Mouse (Mus musculus) forebrain, embryonic 11.5 days (tissue): Measurements from ENCODE around the gene Ankzf1. TPM values are rescaled to one million over a fixed set of nuclear protein-coding genes. Genes with fewer than 3 reads are reported as not detected.

Experiments used
- ATAC-seq: fragments of 200-750 bp; cut with Nextera tagmentation; replicated peaks from 2 replicates; pipeline ENCODE4 v1.8.0; 2017; ENCODE audit warnings: moderate TSS enrichment; ENCODE audit not compliant: low FRiP score
- DNase-seq: peaks from one replicate; pipeline ENCODE4 v3.0.0-alpha.2; 2017; ENCODE audit warnings: low spot score
- H3K27ac ChIP-seq: fragments of 300-500 bp; sonication (generic); 2 replicates; pipeline ENCODE4 v1.5.1; 2014; ENCODE audit warnings: low read depth, low read length
- H3K27me3 ChIP-seq: fragments of 300-500 bp; sonication (generic); 2 replicates; pipeline ENCODE4 v1.6.1; 2014; ENCODE audit warnings: mild to moderate bottlenecking, low read length, mixed read lengths; ENCODE audit not compliant: control insufficient read depth, insufficient read depth
- H3K36me3 ChIP-seq: fragments of 300-500 bp; sonication (generic); 2 replicates; pipeline ENCODE4 v1.6.1; 2014; ENCODE audit warnings: mild to moderate bottlenecking, low read length, moderate library complexity, mixed read lengths; ENCODE audit not compliant: control insufficient read depth, insufficient read depth
- H3K4me1 ChIP-seq: fragments of 300-500 bp; sonication (generic); replicated peaks from 2 replicates; pipeline ENCODE4 v1.6.1; 2014; ENCODE audit warnings: low read length, mixed read lengths; ENCODE audit not compliant: control insufficient read depth, insufficient read depth
- H3K4me2 ChIP-seq: fragments of 300-500 bp; sonication (generic); 2 replicates; pipeline ENCODE4 v1.6.1; 2014; ENCODE audit warnings: low read depth, mild to moderate bottlenecking, low read length, moderate library complexity, mixed read lengths; ENCODE audit not compliant: severe bottlenecking
- H3K4me3 ChIP-seq: fragments of 300-500 bp; sonication (generic); 2 replicates; pipeline ENCODE4 v1.5.1; 2014; ENCODE audit warnings: low read depth, low read length
- H3K9ac ChIP-seq: fragments of 300-500 bp; sonication (generic); 2 replicates; pipeline ENCODE4 v1.6.1; 2014; ENCODE audit warnings: low read length
- H3K9me3 ChIP-seq: fragments of 300-500 bp; sonication (generic); 2 replicates; pipeline ENCODE4 v1.6.1; 2016; ENCODE audit warnings: low read length, mixed read lengths; ENCODE audit not compliant: control insufficient read depth
- WGBS: fragments of 180-500 bp; shearing (Covaris S2); extraction: QIAGEN DNeasy Blood & Tissue Kit; methylation state at CpG from one replicate; pipeline ENCODE4 v1.1.7; 2014; 5-methylcytosine and 5-hydroxymethylcytosine counted together
- polyA plus RNA-seq: library from polyadenylated mRNA; unstranded; fragments of >200 nt; fragmentation: Nextera tagmentation; extraction: Ambion mirVana; gene quantifications from 2 replicates; pipeline ENCODE4 v1.2.1, GENCODE M21; 2014

Ankzf1 gene
- polyA plus RNA-seq, 1 experiment from 2014 or later = 19.0 TPM

- 2% methylated on average over 63 of the region's 64 CpGs for WGBS
- Histone ChIP-seq H3K4me1 (peaks cover 6% of the 10 kb centered on the region), H3K4me3 (peak within 1 kb of the TSS; percentile 56), H3K9ac (peak within 1 kb of the TSS; percentile 82), H3K4me2 (peak within 1 kb of the TSS; percentile 99), H3K36me3 (no peaks in the 10 kb centered on the region), H3K27me3 (no peaks in the 10 kb centered on the region), H3K9me3 (no peaks in the 10 kb centered on the region), H3K27ac (peak within 1 kb of the TSS; percentile 62)
- peak; percentile 87 for ATAC-seq
- DNase-seq = peak; percentile 89
Observed at GRCm38 (mm10) chr1:75236117-75237050, 44.4 kb downstream of the Ankzf1 start, which contains the start of gene Dnajb2. Gene Dnajb2 (plus strand): TSS chr1:75236406.

GRCm38 (mm10) chr1:75239591-75239990, 47.6 kb downstream of the Ankzf1 start:
- Histone ChIP-seq H3K27ac (no peak overlapping the region), H3K9ac (no peak overlapping the region), H3K27me3 (no peaks in the 10 kb centered on the region), H3K4me3 (no peak overlapping the region), H3K9me3 (no peaks in the 10 kb centered on the region), H3K36me3 (no peaks in the 10 kb centered on the region), H3K4me1 (peaks cover 6% of the 10 kb centered on the region), H3K4me2 (no peak overlapping the region)
- WGBS = 89% methylated on average over 10 of the region's 10 CpGs
- ATAC-seq (no peak), DNase-seq (no peak)

GRCm38 (mm10) chr1:75243411-75243810, 51.5 kb downstream of the Ankzf1 start:
- Histone ChIP-seq H3K4me3 (no peak overlapping the region), H3K4me2 (no peak overlapping the region), H3K4me1 (no peaks in the 10 kb centered on the region), H3K9ac (no peak overlapping the region), H3K36me3 (no peaks in the 10 kb centered on the region), H3K27me3 (no peaks in the 10 kb centered on the region), H3K27ac (no peak overlapping the region), H3K9me3 (no peaks in the 10 kb centered on the region)
- WGBS = 87% methylated on average over 14 of the region's 14 CpGs
- ATAC-seq (no peak), DNase-seq (peak; percentile 43)

- Histone ChIP-seq H3K4me2 (no peak overlapping the region), H3K27me3 (no peaks in the 10 kb centered on the region), H3K9me3 (no peaks in the 10 kb centered on the region), H3K27ac (no peak overlapping the region), H3K4me3 (no peak overlapping the region), H3K36me3 (no peaks in the 10 kb centered on the region), H3K4me1 (no peaks in the 10 kb centered on the region), H3K9ac (no peak overlapping the region)
- ATAC-seq (no peak), DNase-seq (no peak)
- 86% methylated on average over 12 of the region's 12 CpGs for WGBS
Observed at GRCm38 (mm10) chr1:75244175-75244826, 52.4 kb downstream of the Ankzf1 start.

GRCm38 (mm10) chr1:75244836-75245235, 52.9 kb downstream of the Ankzf1 start:
- Histone ChIP-seq H3K9me3 (no peaks in the 10 kb centered on the region), H3K4me2 (no peak overlapping the region), H3K27me3 (no peaks in the 10 kb centered on the region), H3K9ac (no peak overlapping the region), H3K36me3 (no peaks in the 10 kb centered on the region), H3K27ac (no peak overlapping the region), H3K4me3 (no peak overlapping the region), H3K4me1 (no peaks in the 10 kb centered on the region)
- 13% methylated on average over 4 of the region's 4 CpGs for WGBS
- ATAC-seq (peak; percentile 51; the same call in 1 of the 2 replicates), DNase-seq (no peak)

GRCm38 (mm10) chr1:75247071-75247930, 55.4 kb downstream of the Ankzf1 start:
- 74% methylated on average over 16 of the region's 16 CpGs for WGBS
- ATAC-seq = no peak
- H3K4me1 ChIP-seq = no peaks in the 10 kb centered on the region

GRCm38 (mm10) chr1:75248041-75248772, 56.3 kb downstream of the Ankzf1 start:
- Histone ChIP-seq H3K27me3 (peaks cover 2% of the 10 kb centered on the region; the same call in 1 of the 2 replicates), H3K4me3 (no peak overlapping the region), H3K9me3 (no peaks in the 10 kb centered on the region), H3K4me1 (no peaks in the 10 kb centered on the region), H3K36me3 (no peaks in the 10 kb centered on the region), H3K9ac (peak overlapping the region; percentile 17; the same call in 1 of the 2 replicates), H3K4me2 (no peak overlapping the region), H3K27ac (no peak overlapping the region)
- ATAC-seq = no peak
- DNase-seq = no peak
- 68% methylated on average over 9 of the region's 9 CpGs for WGBS

More at GRCm38 (mm10) chr1:75247071-75247930, 55.4 kb downstream of the Ankzf1 start:
- H3K27me3 ChIP-seq = peaks cover 2% of the 10 kb centered on the region; the same call in 1 of the 2 replicates
- no peak overlapping the region for H3K9ac ChIP-seq
- H3K36me3 ChIP-seq = no peaks in the 10 kb centered on the region
- H3K4me3 ChIP-seq = no peak overlapping the region
- H3K27ac ChIP-seq = no peak overlapping the region
- H3K4me2 ChIP-seq = no peak overlapping the region
- no peak for DNase-seq
- no peaks in the 10 kb centered on the region for H3K9me3 ChIP-seq
